Mouse (Mus musculus) embryonic facial prominence, embryonic 12.5 days (tissue): ENCODE results near the gene Abcg1. TPM values are rescaled to one million over a fixed set of nuclear protein-coding genes. Genes with fewer than 3 reads are reported as not detected.

Source experiments
- ATAC-seq: fragments of 200-750 bp; cut with Nextera tagmentation; 2 replicates; pipeline ENCODE4 v1.8.0; 2017; ENCODE audit not compliant: insufficient number of reproducible peaks, insufficient read depth, low FRiP score, low TSS enrichment
- H3K27ac ChIP-seq: fragments of 300-500 bp; sonication (generic); 2 replicates; pipeline ENCODE4 v1.5.1; 2016; ENCODE audit warnings: mild to moderate bottlenecking
- H3K27me3 ChIP-seq: fragments of 300-500 bp; sonication (generic); 2 replicates; pipeline ENCODE4 v1.6.1; 2016; ENCODE audit warnings: mild to moderate bottlenecking, moderate library complexity
- H3K36me3 ChIP-seq: fragments of 300-500 bp; sonication (generic); 2 replicates; pipeline ENCODE4 v1.6.1; 2016; ENCODE audit warnings: mild to moderate bottlenecking
- H3K4me1 ChIP-seq: fragments of 300-500 bp; sonication (generic); 2 replicates; pipeline ENCODE4 v1.6.1; 2016
- H3K4me2 ChIP-seq: fragments of 300-500 bp; sonication (generic); replicated peaks from 2 replicates; pipeline ENCODE4 v1.6.1; 2016; ENCODE audit warnings: mild to moderate bottlenecking, moderate library complexity
- H3K4me3 ChIP-seq: fragments of 300-500 bp; sonication (generic); 2 replicates; pipeline ENCODE4 v1.5.1; 2016; ENCODE audit warnings: mild to moderate bottlenecking
- H3K9ac ChIP-seq: fragments of 300-500 bp; sonication (generic); 2 replicates; pipeline ENCODE4 v1.6.1; 2016; ENCODE audit warnings: mild to moderate bottlenecking, moderate library complexity
- H3K9me3 ChIP-seq: fragments of 300-500 bp; sonication (generic); 2 replicates; pipeline ENCODE4 v1.6.1; 2016; ENCODE audit warnings: mild to moderate bottlenecking, moderate library complexity
- WGBS: fragments of 180-500 bp; shearing (Covaris S2); methylation state at CpG from one replicate; pipeline ENCODE4 v1.1.7; 2016; 5-methylcytosine and 5-hydroxymethylcytosine counted together
- polyA plus RNA-seq: library from polyadenylated mRNA; unstranded; fragments of >200 nt; fragmentation: Nextera tagmentation; extraction: Ambion mirVana; gene quantifications from 2 replicates; pipeline ENCODE4 v1.2.1, GENCODE M21; 2016

Abcg1 gene
- polyA plus RNA-seq, 1 experiment from 2014 or later, result 14.6 TPM

- Histone ChIP-seq H3K4me1 (0 out of 2 replicates have a peak, but pooled peaks cover 4% of the 10 kb centered on the region), H3K36me3 (no peaks in the 10 kb centered on the region), H3K9ac (no peak overlapping the region), H3K4me2 (no peak overlapping the region), H3K9me3 (no peaks in the 10 kb centered on the region), H3K27me3 (no peaks in the 10 kb centered on the region), H3K4me3 (no peak overlapping the region), H3K27ac (no peak overlapping the region)
- WGBS, result 63% methylated on average over 9 of the region's 9 CpGs
- ATAC-seq, result no peak
These were observed 28.6 kb upstream of the Abcg1 start for GRCm38 (mm10) chr17:31028821-31029370.

- H3K27me3 ChIP-seq, result no peaks in the 10 kb centered on the region
- no peak overlapping the region for H3K27ac ChIP-seq
- H3K4me1 ChIP-seq, result 0 out of 2 replicates have a peak, but pooled peaks cover 4% of the 10 kb centered on the region
- 76% methylated on average over 4 of the region's 4 CpGs for WGBS
- H3K9ac ChIP-seq, result no peak overlapping the region
- H3K9me3 ChIP-seq, result no peaks in the 10 kb centered on the region
- ATAC-seq, result no peak
- no peaks in the 10 kb centered on the region for H3K36me3 ChIP-seq
- H3K4me3 ChIP-seq, result no peak overlapping the region
- no peak overlapping the region for H3K4me2 ChIP-seq
These were observed 28.1 kb upstream of the Abcg1 start for GRCm38 (mm10) chr17:31029407-31029806.

- H3K4me2 ChIP-seq, result no peak overlapping the region
- 89% methylated on average over 4 of the region's 4 CpGs for WGBS
- no peaks in the 10 kb centered on the region for H3K27me3 ChIP-seq
- ATAC-seq, result no peak
- H3K4me1 ChIP-seq, result peaks cover 9% of the 10 kb centered on the region
- no peaks in the 10 kb centered on the region for H3K9me3 ChIP-seq
- no peak overlapping the region for H3K27ac ChIP-seq
- H3K36me3 ChIP-seq, result no peaks in the 10 kb centered on the region
- no peak overlapping the region for H3K4me3 ChIP-seq
- H3K9ac ChIP-seq, result no peak overlapping the region
These were observed 25.1 kb upstream of the Abcg1 start for GRCm38 (mm10) chr17:31032341-31032740.

- peaks cover 14% of the 10 kb centered on the region for H3K4me1 ChIP-seq
- H3K27me3 ChIP-seq, result no peaks in the 10 kb centered on the region
- no peak for ATAC-seq
- H3K9ac ChIP-seq, result no peak overlapping the region
- H3K4me2 ChIP-seq, result no peak overlapping the region
- no peak overlapping the region for H3K4me3 ChIP-seq
- no peaks in the 10 kb centered on the region for H3K9me3 ChIP-seq
- no peaks in the 10 kb centered on the region for H3K36me3 ChIP-seq
- no peak overlapping the region for H3K27ac ChIP-seq
- 53% methylated on average over 2 of the region's 2 CpGs for WGBS
These were observed 24.2 kb upstream of the Abcg1 start for GRCm38 (mm10) chr17:31033251-31033650.

- WGBS, result 62% methylated on average over 5 of the region's 5 CpGs
- ATAC-seq, result no peak
- Histone ChIP-seq H3K27ac (no peak overlapping the region), H3K4me1 (peaks cover 16% of the 10 kb centered on the region), H3K4me2 (no peak overlapping the region), H3K27me3 (no peaks in the 10 kb centered on the region), H3K9me3 (no peaks in the 10 kb centered on the region), H3K36me3 (no peaks in the 10 kb centered on the region), H3K4me3 (no peak overlapping the region), H3K9ac (no peak overlapping the region)
These were observed 23.3 kb upstream of the Abcg1 start for GRCm38 (mm10) chr17:31034165-31034564.

- no peak overlapping the region for H3K4me2 ChIP-seq
- H3K9ac ChIP-seq, result no peak overlapping the region
- H3K27me3 ChIP-seq, result no peaks in the 10 kb centered on the region
- no peak overlapping the region for H3K4me3 ChIP-seq
- no peak for ATAC-seq
- no peak overlapping the region for H3K27ac ChIP-seq
- no peaks in the 10 kb centered on the region for H3K36me3 ChIP-seq
- 85% methylated on average over 9 of the region's 9 CpGs for WGBS
- H3K9me3 ChIP-seq, result no peaks in the 10 kb centered on the region
- peaks cover 16% of the 10 kb centered on the region for H3K4me1 ChIP-seq
These were observed 22.7 kb upstream of the Abcg1 start for GRCm38 (mm10) chr17:31034674-31035356.

GRCm38 (mm10) chr17:31036168-31036876 is 21.2 kb upstream of the Abcg1 start:
- no peak overlapping the region for H3K4me2 ChIP-seq
- H3K4me3 ChIP-seq, result no peak overlapping the region
- no peaks in the 10 kb centered on the region for H3K27me3 ChIP-seq
- H3K9me3 ChIP-seq, result no peaks in the 10 kb centered on the region
- H3K9ac ChIP-seq, result no peak overlapping the region
- no peaks in the 10 kb centered on the region for H3K36me3 ChIP-seq
- WGBS, result 83% methylated on average over 22 of the region's 22 CpGs
- no peak for ATAC-seq
- H3K27ac ChIP-seq, result no peak overlapping the region
- peaks cover 16% of the 10 kb centered on the region for H3K4me1 ChIP-seq

- no peak for ATAC-seq
- H3K36me3 ChIP-seq, result no peaks in the 10 kb centered on the region
- WGBS, result 31% methylated on average over 8 of the region's 8 CpGs
- H3K4me3 ChIP-seq, result no peak overlapping the region
- H3K4me1 ChIP-seq, result peaks cover 16% of the 10 kb centered on the region
- no peak overlapping the region for H3K9ac ChIP-seq
- H3K9me3 ChIP-seq, result no peaks in the 10 kb centered on the region
- H3K27ac ChIP-seq, result peak overlapping the region; percentile 12; the same call in 1 of the 2 replicates
- H3K4me2 ChIP-seq, result no peak overlapping the region
- H3K27me3 ChIP-seq, result no peaks in the 10 kb centered on the region
These were observed 20.1 kb upstream of the Abcg1 start for GRCm38 (mm10) chr17:31037331-31037730.

GRCm38 (mm10) chr17:31038381-31038780 is 19.1 kb upstream of the Abcg1 start:
- Histone ChIP-seq H3K4me2 (no peak overlapping the region), H3K9me3 (no peaks in the 10 kb centered on the region), H3K27ac (no peak overlapping the region), H3K9ac (no peak overlapping the region), H3K4me1 (peaks cover 16% of the 10 kb centered on the region), H3K36me3 (no peaks in the 10 kb centered on the region), H3K4me3 (no peak overlapping the region), H3K27me3 (no peaks in the 10 kb centered on the region)
- ATAC-seq, result no peak
- WGBS, result 77% methylated on average over 4 of the region's 4 CpGs

- ATAC-seq, result no peak
- Histone ChIP-seq H3K4me2 (no peak overlapping the region), H3K36me3 (no peaks in the 10 kb centered on the region), H3K27me3 (no peaks in the 10 kb centered on the region), H3K27ac (no peak overlapping the region), H3K4me3 (no peak overlapping the region), H3K4me1 (peaks cover 16% of the 10 kb centered on the region), H3K9me3 (no peaks in the 10 kb centered on the region), H3K9ac (no peak overlapping the region)
- 55% methylated on average over 7 of the region's 7 CpGs for WGBS
These were observed 17.8 kb upstream of the Abcg1 start for GRCm38 (mm10) chr17:31039626-31040025.

- ATAC-seq, result no peak
- H3K9ac ChIP-seq, result no peak overlapping the region
- 56% methylated on average over 7 of the region's 7 CpGs for WGBS
- H3K36me3 ChIP-seq, result no peaks in the 10 kb centered on the region
- no peak overlapping the region for H3K4me3 ChIP-seq
- H3K4me1 ChIP-seq, result peaks cover 16% of the 10 kb centered on the region
- no peak overlapping the region for H3K4me2 ChIP-seq
- no peak overlapping the region for H3K27ac ChIP-seq
- no peaks in the 10 kb centered on the region for H3K9me3 ChIP-seq
- H3K27me3 ChIP-seq, result no peaks in the 10 kb centered on the region
These were observed 17.1 kb upstream of the Abcg1 start for GRCm38 (mm10) chr17:31040421-31040820.

GRCm38 (mm10) chr17:31042751-31043150 is 14.7 kb upstream of the Abcg1 start:
- ATAC-seq, result no peak
- peaks cover 7% of the 10 kb centered on the region for H3K4me1 ChIP-seq
- WGBS, result 78% methylated on average over 2 of the region's 2 CpGs
- no peaks in the 10 kb centered on the region for H3K36me3 ChIP-seq
- H3K27ac ChIP-seq, result no peak overlapping the region
- no peaks in the 10 kb centered on the region for H3K27me3 ChIP-seq
- no peaks in the 10 kb centered on the region for H3K9me3 ChIP-seq
- no peak overlapping the region for H3K4me3 ChIP-seq
- H3K4me2 ChIP-seq, result no peak overlapping the region
- no peak overlapping the region for H3K9ac ChIP-seq
